Mouse (Mus musculus) thymus, adult 2 months (tissue): ENCODE measurements around the gene Nol4l.

Source experiments
- CTCF ChIP-seq: fragments of 200-500 bp; IDR thresholded peaks from 2 replicates; pipeline ENCODE4 v1.5.1; 2012; ENCODE audit warnings: mild to moderate bottlenecking, control low read depth, low read length, moderate library complexity, borderline replicate concordance; ENCODE audit not compliant: control insufficient read depth, poor library complexity, insufficient read depth; ENCODE audit errors: extremely low read depth
- POLR2A ChIP-seq: fragments of 200-500 bp; IDR thresholded peaks from 2 replicates; pipeline ENCODE4 v1.6.1; 2012; ENCODE audit warnings: mild to moderate bottlenecking, low read length, control low read depth, moderate library complexity; ENCODE audit not compliant: control insufficient read depth, poor library complexity, insufficient read depth; ENCODE audit errors: extremely low read depth

- no peak for TF ChIP-seq CTCF
- no peak for TF ChIP-seq POLR2A
Observed at GRCm38 (mm10) chr2:153425124-153425844, 104.5 kb downstream of the Nol4l start.
